Mouse (Mus musculus) spleen, adult 2 months (tissue): ENCODE data around the gene Cyp3a57. TPM values are rescaled to one million over a fixed set of nuclear protein-coding genes. Genes with fewer than 3 reads are reported as not detected.
"Not testable (repeated sequence)": the region's sequence is repeated elsewhere in the genome, so short reads cannot be mapped to it uniquely, and the experiment has no call there.

Experiments used
- DNase-seq, 2 experiments: peaks; one replicate each; pipeline versions ENCODE4 v3.0.0 to v3.0.0-alpha.2; 2012 to 2021; ENCODE audit warnings: low spot score in 2 of 2, low read depth in 1 of 2
- H3K27ac ChIP-seq: fragments of 200-500 bp; 2 replicates; pipeline ENCODE4 v1.5.1; 2012; ENCODE audit warnings: low read length, inconsistent platforms; ENCODE audit not compliant: insufficient read depth
- H3K27me3 ChIP-seq: fragments of 200-500 bp; 2 replicates; pipeline ENCODE4 v1.6.1; 2012; ENCODE audit warnings: mild to moderate bottlenecking, moderate library complexity, low read length, inconsistent platforms; ENCODE audit not compliant: control insufficient read depth, insufficient read depth
- H3K36me3 ChIP-seq: fragments of 200-500 bp; 2 replicates; pipeline ENCODE4 v1.6.1; 2012; ENCODE audit warnings: mild to moderate bottlenecking, low read length, inconsistent platforms; ENCODE audit not compliant: control insufficient read depth, insufficient read depth
- H3K4me1 ChIP-seq: fragments of 200-500 bp; 2 replicates; pipeline ENCODE4 v1.6.1; 2011; ENCODE audit warnings: inconsistent platforms; ENCODE audit not compliant: control insufficient read depth, insufficient read depth, insufficient read length
- H3K4me3 ChIP-seq: fragments of 200-500 bp; 2 replicates; pipeline ENCODE4 v1.5.1; 2011; ENCODE audit warnings: mild to moderate bottlenecking, inconsistent platforms; ENCODE audit not compliant: insufficient read depth, insufficient read length; ENCODE audit errors: extremely low read depth
- CTCF ChIP-seq: fragments of 200-500 bp; IDR thresholded peaks from 2 replicates; pipeline ENCODE4 v1.5.1; 2011; ENCODE audit warnings: mild to moderate bottlenecking, inconsistent platforms; ENCODE audit not compliant: insufficient read depth, insufficient read length, insufficient replicate concordance; ENCODE audit errors: extremely low read depth
- POLR2A ChIP-seq: fragments of 200-500 bp; IDR thresholded peaks from 2 replicates; pipeline ENCODE4 v1.6.1; 2011; ENCODE audit warnings: low read depth, low read length, inconsistent platforms
- WGBS: fragments of 180-500 bp; shearing (Covaris S2); methylation state at CpG from one replicate; pipeline ENCODE4 v1.1.7; 2018; 5-methylcytosine and 5-hydroxymethylcytosine counted together
- polyA plus RNA-seq: library from polyadenylated mRNA; depleted of rRNA; stranded (reverse); fragments of >200 nt; gene quantifications from 2 replicates; pipeline ENCODE4 v1.2.3, GENCODE M21; 2012; rRNA removed

The Cyp3a57 gene
- polyA plus RNA-seq, result not detected in 2 replicates

- DNase-seq, result no peak
- Histone ChIP-seq H3K36me3 (no peaks in the 10 kb centered on the region), H3K4me3 (no peak within 1 kb of the TSS), H3K27ac (no peak within 1 kb of the TSS), H3K4me1 (no peaks in the 10 kb centered on the region), H3K27me3 (no peaks in the 10 kb centered on the region)
- 89% methylated on average over 1 of the region's 1 CpGs for WGBS
- no peak for TF ChIP-seq CTCF
- no peak for TF ChIP-seq POLR2A
Measured at GRCm38 (mm10) chr5:145344941-145345340, at the start of gene Cyp3a57. Gene Cyp3a57, plus strand, starts transcription at chr5:145345279.

GRCm38 (mm10) chr5:145300469-145300868, 44.6 kb upstream of the Cyp3a57 start:
- no peak for DNase-seq
- TF ChIP-seq POLR2A, result no peak
- TF ChIP-seq CTCF, result no peak
- Histone ChIP-seq H3K27me3 (no peaks in the 10 kb centered on the region), H3K4me3 (no peak overlapping the region), H3K4me1 (no peaks in the 10 kb centered on the region), H3K36me3 (no peaks in the 10 kb centered on the region), H3K27ac (no peak overlapping the region)

- not testable (repeated sequence) for H3K27me3 ChIP-seq, H3K36me3 ChIP-seq, H3K27ac ChIP-seq, H3K4me1 ChIP-seq, H3K4me3 ChIP-seq, DNase-seq
- whole genome bisulfite sequencing, result 74% methylated on average over 4 of the region's 4 CpGs
Measured at GRCm38 (mm10) chr5:145301796-145302195, 43.3 kb upstream of the Cyp3a57 start.

- Histone ChIP-seq H3K27me3 (no peaks in the 10 kb centered on the region), H3K36me3 (no peaks in the 10 kb centered on the region), H3K4me3 (no peak overlapping the region), H3K27ac (no peak overlapping the region), H3K4me1 (no peaks in the 10 kb centered on the region)
- 84% methylated on average over 1 of the region's 1 CpGs for WGBS
- no peak for DNase-seq
- no peak for TF ChIP-seq CTCF
- no peak for TF ChIP-seq POLR2A
Measured at GRCm38 (mm10) chr5:145302424-145302823, 42.7 kb upstream of the Cyp3a57 start.

DNA sequence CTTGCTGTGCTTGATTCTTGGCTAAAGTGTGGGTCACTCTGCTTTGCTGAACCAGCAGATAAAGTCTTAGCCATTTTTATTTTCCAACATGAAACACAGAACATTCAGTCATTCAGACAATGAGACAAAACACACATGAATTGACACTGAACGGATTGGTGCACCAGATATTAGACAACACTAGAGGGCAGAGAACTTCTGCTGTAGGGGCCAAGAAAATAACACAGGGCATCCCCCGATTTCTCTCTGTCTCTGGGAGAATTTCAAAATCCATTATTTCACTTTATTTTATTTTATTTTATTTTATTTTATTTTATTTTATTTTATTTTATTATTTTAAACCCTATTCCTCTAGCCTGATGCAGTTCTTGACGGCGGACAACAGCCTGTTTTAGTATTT, 38.1 kb upstream of the Cyp3a57 start:
- not testable (repeated sequence) for DNase-seq, H3K4me1 ChIP-seq, H3K4me3 ChIP-seq, H3K27ac ChIP-seq, H3K27me3 ChIP-seq, H3K36me3 ChIP-seq
- 85% methylated on average over 4 of the region's 4 CpGs for WGBS

DNA sequence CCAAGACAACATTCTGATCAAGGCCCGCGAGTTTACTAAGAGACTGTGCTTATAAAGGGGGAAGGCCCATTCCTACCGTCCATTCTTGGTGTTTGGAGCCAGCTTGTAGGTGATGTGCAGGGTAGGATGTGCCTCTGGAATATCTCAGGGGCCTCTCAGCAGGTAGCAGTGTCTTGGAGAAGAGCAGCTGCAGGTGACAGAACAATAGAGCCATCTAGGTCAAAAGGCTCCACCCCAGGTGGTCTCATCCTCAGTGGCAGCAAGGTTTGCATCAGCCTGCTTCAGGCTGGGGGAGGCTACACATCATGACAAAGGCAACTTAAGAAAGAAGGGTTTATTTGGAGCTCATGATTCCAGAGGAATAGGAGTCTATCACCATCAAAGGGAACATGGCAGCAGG, 37.3 kb upstream of the Cyp3a57 start:
- not testable (repeated sequence) for H3K36me3 ChIP-seq, H3K4me1 ChIP-seq, H3K27me3 ChIP-seq, H3K27ac ChIP-seq, H3K4me3 ChIP-seq, DNase-seq
- 88% methylated on average over 3 of the region's 3 CpGs for WGBS

DNA sequence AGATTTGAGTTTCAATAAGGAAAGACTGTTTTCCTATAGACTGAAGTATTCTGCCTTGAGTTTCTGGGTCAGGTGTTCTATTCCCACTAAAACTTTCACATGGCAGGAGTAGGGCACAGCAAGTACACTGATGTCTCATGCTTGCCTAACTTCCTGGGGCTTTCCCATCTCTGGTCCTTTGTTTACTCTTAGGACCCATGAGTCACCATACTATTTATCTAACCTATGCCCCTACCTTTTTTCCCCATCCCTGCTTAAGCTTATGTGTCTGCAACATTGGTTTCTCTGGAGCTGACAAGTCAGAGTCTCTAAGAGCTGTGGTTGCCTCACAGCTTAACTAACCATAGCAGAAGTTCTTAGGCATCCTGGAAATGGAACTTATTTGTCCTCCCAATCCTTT, 31.2 kb upstream of the Cyp3a57 start:
- Histone ChIP-seq H3K4me3 (no peak overlapping the region), H3K4me1 (no peaks in the 10 kb centered on the region), H3K27ac (no peak overlapping the region), H3K36me3 (no peaks in the 10 kb centered on the region), H3K27me3 (no peaks in the 10 kb centered on the region)
- no peak for DNase-seq
- TF ChIP-seq POLR2A (no peak), CTCF (no peak)

- Histone ChIP-seq H3K27me3 (no peaks in the 10 kb centered on the region), H3K36me3 (no peaks in the 10 kb centered on the region), H3K4me3 (no peak overlapping the region), H3K4me1 (no peaks in the 10 kb centered on the region), H3K27ac (no peak overlapping the region)
- 88% methylated on average over 1 of the region's 1 CpGs for WGBS
- TF ChIP-seq POLR2A, result no peak
- no peak for DNase-seq
Measured at GRCm38 (mm10) chr5:145317141-145317540, 27.9 kb upstream of the Cyp3a57 start.

DNA sequence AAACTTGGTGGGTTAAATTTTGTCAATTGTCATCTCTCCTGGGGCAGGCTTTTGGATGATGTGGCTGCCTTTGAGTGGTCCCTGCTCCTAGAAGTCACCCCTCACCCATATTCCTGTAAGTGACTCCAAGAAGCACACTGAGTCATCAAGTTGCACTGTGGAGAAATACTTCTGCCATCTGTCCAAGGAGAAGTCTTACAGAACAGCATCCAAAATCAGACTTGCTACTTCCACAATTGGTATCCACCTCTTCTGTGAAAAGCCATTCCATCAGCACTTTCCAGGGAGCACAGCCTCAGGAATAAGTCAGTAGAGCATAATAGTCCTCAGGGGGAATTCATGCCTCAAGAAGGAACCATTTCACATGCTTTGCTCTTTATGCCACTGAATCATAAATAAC, 6.3 kb upstream of the Cyp3a57 start:
- not testable (repeated sequence) for H3K4me1 ChIP-seq, H3K36me3 ChIP-seq, DNase-seq, H3K27ac ChIP-seq, H3K4me3 ChIP-seq, H3K27me3 ChIP-seq
